Mouse (Mus musculus) c-Kit-positive CD71-positive TER-119-negative erythroid progenitor cells, embryonic 14.5 days (primary cell): ENCODE measurements around the gene Olfr1355.
"Not testable (repeated sequence)": the region's sequence is repeated elsewhere in the genome, so short reads cannot be mapped to it uniquely, and the experiment has no call there.

ENCODE experiments used
- DNase-seq: peaks from one replicate; pipeline ENCODE4 v3.0.0-alpha.2; 2013; ENCODE audit warnings: low read depth

Gene Olfr1355

DNA sequence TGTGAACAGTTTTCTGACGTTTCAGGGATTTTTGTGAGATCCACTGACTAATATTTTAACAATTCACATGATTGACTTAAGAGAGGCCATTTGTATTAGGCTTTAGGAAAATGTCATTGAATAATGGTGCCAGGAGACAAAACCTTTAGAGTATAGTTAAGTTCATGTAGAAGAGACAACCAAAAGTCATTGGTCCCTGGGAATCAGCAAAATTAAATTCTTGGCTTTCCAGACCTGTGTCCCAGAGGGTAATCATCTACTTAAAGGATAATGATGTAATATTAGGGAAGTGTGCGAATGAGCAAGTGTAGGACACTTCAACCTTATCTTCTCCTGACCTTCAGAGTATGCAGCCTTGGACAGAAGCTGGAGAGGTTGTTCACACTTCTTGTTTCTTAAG is at the start of gene Olfr1355:
TSS of gene Olfr1355 (plus strand) at position 301 of the 400 bp plus-strand sequence.
- DNase-seq, result no peak

GRCm38 (mm10) chr10:78840456-78840855 is 34.9 kb upstream of the Olfr1355 start:
- not testable (repeated sequence) for DNase-seq

DNA sequence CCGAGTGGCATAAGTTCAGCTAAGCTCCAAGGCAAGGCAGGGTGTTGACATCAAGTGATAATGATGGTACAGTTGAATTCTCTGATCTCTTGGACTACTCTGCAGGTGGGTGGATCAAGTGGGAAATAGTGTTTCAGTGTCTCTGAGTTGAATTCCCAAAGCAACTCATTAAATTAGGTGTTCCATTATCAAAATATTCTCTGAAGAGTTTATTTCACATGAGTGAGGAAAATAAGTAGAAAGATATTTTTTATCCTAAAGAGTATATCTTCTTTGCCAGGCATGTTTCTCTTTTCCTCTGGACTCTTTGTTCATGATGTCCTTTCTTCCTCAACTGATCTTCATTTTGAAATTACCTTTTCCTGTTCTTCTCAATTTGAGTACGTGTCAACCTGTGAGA is 23.3 kb upstream of the Olfr1355 start, which contains the start of gene Olfr1356:
TSS of gene Olfr1356 (minus strand) at position 101 of the 400 bp plus-strand sequence.
- no peak for DNase-seq

- DNase-seq, result not testable (repeated sequence)
Measured at GRCm38 (mm10) chr10:78912871-78913270, 37.5 kb downstream of the Olfr1355 start, which contains the start of gene Olfr1354. Gene Olfr1354, plus strand, starts transcription at chr10:78913171.
